Mouse (Mus musculus) layer of hippocampus, adult 18-20 months (tissue): ENCODE data around the gene Tmigd1. TPM values are rescaled to one million over a fixed set of nuclear protein-coding genes. Genes with fewer than 3 reads are reported as not detected.
"Not testable (repeated sequence)": the region's sequence is repeated elsewhere in the genome, so short reads cannot be mapped to it uniquely, and the experiment has no call there.

Experiments used
- DNase-seq, 2 experiments: peaks; one replicate each; pipeline ENCODE4 v3.0.0; 2022; ENCODE audit warnings: low spot score in 2 of 2
- total RNA-seq, 2 experiments: library from RNA; stranded (reverse); gene quantifications; 2 replicates each; pipeline ENCODE4 v1.2.3; 2021

Gene Tmigd1
- total RNA-seq, 2 experiments from 2014 or later, result not detected

- no peak for DNase-seq
Measured at GRCm38 (mm10) chr11:76898751-76899150, 3.2 kb upstream of the Tmigd1 start.

GRCm38 (mm10) chr11:76899758-76900738 is 1.9 kb upstream of the Tmigd1 start:
- DNase-seq, result no peak

GRCm38 (mm10) chr11:76904340-76904739 is 2.4 kb downstream of the Tmigd1 start:
- no peak for DNase-seq

DNA sequence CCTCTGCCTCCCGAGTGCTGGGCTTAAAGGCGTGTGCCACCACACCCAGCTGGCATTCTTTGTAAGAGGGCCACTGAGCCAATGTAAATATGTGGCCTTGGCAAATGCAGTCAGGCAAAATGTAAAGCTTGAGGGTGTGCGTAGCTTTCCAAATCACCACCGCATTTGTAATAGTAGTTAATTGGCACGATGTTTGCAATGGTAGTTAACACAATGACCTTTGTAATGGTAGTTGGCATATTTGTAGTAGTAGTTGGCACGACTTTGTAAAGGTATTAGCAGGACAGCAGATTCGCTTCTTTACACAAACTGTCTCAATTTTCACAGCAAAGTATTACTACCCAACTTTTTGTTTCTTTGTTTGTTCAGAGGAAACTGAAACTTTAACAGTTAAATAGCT is 6.7 kb downstream of the Tmigd1 start:
- DNase-seq, result no peak

DNA sequence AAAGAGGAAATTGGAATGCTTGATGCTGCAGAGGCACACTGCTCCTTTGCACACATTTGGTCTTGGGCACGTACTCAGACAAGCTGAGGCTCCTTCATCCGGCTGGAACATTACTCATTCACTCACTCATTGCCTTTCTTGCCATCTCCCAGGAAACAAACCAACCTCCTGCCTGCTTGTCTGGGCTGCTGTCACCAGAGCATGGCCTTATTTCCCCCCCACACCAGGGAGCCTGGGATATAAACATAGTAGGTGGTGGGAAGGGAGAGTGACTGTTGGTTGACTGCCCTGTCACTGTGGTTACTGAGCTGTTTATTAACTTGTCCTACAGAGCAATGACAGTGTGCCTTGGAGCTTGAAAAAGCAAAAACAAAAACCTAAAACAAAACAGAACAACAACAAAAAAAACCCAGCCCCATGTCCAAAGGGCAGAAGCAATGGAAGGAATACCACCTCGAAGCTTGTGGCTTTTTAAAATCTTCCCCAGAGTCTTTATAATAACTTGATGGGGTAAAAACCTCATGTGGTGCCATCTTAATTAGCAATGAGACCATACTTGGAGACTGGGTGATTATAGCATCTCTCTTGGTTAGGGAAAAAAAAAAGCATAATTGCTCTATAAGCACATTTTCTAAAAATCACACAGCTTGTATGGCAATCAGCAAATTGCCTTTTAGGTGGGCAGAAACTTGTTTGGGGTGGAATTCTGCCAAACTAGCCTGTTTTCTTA is 9.5 kb downstream of the Tmigd1 start:
- DNase-seq, result peak in 1 of 2 experiments; percentile 60

DNA sequence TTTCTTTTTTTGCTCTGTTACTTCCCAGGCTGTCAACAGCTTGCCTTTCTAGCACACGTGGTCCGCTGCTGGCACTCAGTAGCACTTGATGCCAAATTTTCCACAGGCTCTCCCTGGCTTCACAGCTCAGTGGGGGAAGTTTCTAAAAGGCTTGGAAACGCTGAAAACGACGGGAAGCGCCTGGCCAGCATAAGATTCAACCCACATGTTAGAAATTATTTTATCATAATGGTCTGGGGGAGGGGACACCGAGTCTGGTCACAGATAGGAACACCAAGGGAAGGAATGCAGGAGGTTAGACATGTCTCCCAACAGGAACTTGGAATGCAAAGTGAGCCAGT is 10.1 kb downstream of the Tmigd1 start:
- peak; percentile 60 to 82 for DNase-seq

DNA sequence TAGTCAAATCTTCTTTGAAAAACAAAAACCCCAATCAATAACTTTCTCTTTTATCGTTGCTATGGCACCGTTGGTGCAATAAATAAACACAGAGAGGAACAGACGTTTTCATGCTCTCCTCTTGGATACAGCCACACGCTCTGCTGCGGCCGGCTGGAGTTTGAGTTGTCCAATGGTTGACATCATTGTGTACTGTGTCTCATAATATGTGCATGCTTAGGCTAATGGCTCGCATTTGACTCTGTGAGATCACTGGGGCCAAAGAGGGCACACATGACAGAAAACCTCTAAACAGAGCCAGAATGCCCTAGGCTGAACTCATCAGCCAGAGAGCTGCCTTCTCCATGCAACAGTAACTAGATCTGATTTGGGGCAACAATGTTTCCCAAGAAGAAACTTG is 12.4 kb downstream of the Tmigd1 start:
- peak; percentile 25 to 60 for DNase-seq

- no peak for DNase-seq
Measured at GRCm38 (mm10) chr11:76916539-76917229, 14.7 kb downstream of the Tmigd1 start.

- no peak for DNase-seq
Measured at GRCm38 (mm10) chr11:76917230-76917548, 15.2 kb downstream of the Tmigd1 start.

DNA sequence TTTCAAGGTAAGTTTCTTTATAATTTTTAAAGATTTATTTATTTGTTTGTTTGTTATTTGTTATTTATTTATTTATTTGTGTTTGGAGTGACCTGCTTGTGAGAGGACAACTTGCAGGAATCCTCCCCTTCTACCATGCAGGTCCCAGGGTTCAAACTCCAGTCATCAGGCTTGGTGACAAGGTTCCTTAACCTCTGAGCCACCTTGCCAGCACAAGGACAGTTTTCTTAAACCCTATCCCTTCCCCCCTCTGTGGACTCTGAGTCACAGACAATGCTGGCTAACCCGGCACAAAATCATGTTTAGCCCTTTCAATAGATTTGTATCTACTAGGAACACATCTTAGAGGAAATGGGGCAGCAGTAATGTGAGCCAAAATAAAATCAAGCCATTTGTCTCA is 18.6 kb downstream of the Tmigd1 start:
- DNase-seq, result no peak

GRCm38 (mm10) chr11:76924759-76925236 is 22.8 kb downstream of the Tmigd1 start, which contains the start of gene Blmh:
Gene Blmh (plus strand): TSS chr11:76924809.
- DNase-seq, result no peak

DNA sequence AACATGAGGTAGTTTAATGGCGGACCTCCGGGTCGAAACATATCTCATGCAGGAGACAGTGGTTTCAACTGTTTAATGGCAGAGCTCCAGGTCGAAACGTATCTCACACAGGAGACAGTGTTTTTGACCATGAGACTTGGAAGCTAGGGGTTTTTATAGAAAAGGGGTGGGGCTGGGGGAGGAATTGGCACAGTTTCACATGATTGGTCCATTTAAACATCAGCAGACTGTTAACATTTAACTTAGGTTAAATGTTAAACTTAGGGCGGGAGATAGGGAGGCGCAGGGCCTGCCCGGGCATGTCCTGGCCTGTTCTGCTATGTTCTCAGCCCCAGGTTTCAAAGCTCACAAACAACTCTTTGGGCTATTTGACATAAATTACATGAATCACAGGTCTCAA is 26.6 kb downstream of the Tmigd1 start:
- not testable (repeated sequence) for DNase-seq

- no peak for DNase-seq
Measured at GRCm38 (mm10) chr11:76933209-76933608, 31.2 kb downstream of the Tmigd1 start.

DNA sequence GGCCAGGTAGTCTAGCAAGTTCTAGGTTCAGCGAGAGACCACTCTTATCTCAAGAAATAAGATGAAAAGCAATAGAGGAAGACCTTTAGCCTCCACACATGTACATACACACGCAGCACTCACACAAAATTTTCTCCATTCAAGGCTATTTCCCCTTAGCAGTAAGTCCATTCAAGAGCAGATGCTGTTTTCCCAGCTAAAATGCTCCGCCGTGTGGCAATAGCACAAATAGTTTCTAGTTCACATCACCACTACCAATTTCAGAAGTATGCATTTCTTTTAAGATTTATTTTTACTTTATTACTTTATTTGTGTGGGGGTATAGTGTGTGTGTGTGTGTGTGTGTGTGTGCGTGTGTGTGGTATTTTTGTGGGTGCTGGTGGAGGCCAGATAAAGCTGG is 34.6 kb downstream of the Tmigd1 start:
- peak in 1 of 2 experiments; percentile 36 for DNase-seq

DNA sequence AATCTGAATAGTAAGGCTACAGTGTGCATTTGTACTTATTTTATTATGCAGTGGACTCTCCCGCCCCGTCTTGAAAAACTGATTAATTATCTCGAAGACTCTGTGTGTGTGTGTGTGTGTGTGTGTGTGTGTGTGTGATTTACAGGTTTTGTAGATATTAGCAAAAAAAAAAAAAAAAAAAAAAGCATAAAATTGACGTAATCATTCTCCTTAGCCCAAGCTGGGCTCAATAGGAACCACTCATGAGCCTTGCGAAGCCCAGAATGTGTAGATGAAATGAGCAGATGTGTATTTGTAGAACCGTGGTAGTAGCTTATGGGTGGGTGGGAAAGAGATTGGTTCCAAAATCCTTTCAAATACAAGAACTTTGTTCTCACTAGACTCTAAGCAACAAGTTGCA is 42.9 kb downstream of the Tmigd1 start:
- no peak for DNase-seq

DNA sequence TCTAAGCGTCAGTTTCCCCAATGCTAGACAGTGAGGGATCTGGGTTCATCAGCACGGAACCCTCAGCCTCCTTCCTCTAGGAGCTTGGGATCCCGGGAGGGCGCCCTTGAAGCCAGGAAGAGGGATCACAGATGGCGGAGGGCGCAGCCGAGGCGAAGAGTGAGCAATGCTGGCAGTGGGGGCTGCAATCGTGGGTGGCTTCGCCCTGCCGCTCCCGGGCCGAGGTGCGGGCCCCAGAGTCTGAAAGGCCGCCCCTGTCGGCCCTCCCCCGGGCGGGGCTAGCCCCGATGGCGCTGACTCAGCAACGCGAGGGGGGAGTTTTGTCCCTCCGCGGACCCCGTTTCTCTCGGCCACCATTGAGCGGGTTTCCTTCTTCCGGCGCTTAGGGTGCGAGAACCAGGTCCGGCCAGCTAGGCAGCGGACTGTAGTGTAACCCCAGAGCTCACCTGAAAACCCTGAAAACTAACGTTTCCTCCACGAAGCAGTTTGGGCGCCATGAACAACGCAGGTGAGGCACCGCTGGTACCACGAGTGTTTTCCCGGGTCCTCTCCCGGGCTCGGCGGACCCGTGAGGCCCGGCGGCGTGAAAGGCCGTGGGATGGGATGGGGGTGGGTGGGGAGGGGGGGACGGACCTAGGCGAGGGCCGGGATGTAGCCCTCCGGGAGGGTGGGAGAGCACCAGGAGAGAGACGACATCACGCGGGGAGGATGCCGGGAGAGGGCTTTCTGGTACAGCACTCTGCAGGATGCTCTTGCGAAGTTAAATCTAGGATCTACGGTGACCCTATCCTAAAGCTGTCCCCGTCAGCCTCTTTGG is 43.6 kb downstream of the Tmigd1 start:
- peak; percentile 85 to 94 for DNase-seq

DNA sequence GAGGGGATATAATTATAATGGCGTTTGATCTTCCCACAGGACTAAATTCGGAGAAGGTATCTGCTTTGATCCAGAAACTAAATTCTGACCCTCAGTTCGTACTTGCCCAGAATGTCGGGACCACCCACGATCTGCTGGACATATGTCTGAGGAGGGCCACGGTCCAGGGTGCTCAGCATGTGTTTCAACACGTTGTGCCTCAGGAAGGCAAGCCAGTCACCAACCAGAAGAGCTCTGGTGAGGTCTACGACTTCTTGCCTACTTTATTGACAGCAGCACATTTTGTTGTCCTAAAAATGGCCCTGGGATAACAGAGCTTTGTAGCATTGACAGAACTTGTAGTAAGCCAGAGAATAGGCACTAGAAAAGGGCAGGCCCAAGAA is 44.2 kb downstream of the Tmigd1 start:
- DNase-seq, result peak in 1 of 2 experiments; percentile 3

DNA sequence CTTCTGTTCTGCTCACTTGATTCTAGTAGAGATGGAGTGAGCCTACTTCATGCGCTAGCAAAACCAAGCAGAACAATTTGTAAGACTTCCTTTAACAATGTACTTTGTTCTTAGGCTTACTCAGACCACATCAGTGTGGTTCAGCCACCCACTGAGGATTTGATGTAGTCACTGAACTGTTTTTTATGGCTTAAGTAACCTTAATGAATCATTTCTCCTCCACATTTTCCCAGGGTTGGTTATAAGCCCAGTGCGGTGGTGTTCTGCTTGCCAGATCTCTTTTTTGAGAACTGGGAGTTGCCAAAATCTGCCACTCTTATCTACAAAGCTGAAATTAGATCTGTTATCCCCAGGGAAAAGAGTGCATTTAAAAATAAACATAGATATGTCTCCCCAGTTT is 51.6 kb downstream of the Tmigd1 start:
- peak in 1 of 2 experiments; percentile 65 for DNase-seq

DNA sequence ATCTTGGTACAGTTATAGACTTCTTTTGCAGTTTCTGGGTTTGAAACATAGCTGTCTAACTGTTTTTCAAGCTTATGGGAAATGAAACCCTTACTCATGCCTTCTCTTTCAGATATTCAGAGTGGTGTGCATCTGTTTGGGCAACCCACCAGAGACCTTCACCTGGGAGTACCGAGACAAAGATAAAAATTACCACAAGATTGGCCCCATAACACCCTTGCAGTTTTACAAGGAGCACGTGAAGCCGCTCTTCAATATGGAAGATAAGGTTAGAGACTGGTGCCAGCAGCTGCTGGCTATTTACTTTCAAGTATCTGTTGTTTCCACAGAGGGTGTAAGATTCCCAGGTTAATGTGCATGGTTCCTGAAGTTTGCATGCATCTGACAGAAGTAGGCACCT is 63.7 kb downstream of the Tmigd1 start:
- no peak for DNase-seq
